Mouse (Mus musculus) neural tube, embryonic 12.5 days (tissue): ENCODE results near the gene Cln3. TPM values are rescaled to one million over a fixed set of nuclear protein-coding genes. Genes with fewer than 3 reads are reported as not detected.

ENCODE experiments used
- ATAC-seq: fragments of 200-750 bp; cut with Nextera tagmentation; 2 replicates; pipeline ENCODE4 v1.8.0; 2017; ENCODE audit warnings: low read depth, mild to moderate bottlenecking, moderate TSS enrichment, moderate library complexity; ENCODE audit not compliant: low FRiP score
- H3K27ac ChIP-seq: fragments of 300-500 bp; sonication (generic); 2 replicates; pipeline ENCODE4 v1.5.1; 2016
- H3K27me3 ChIP-seq: fragments of 300-500 bp; sonication (generic); replicated peaks from 2 replicates; pipeline ENCODE4 v1.6.1; 2016; ENCODE audit warnings: mild to moderate bottlenecking
- H3K36me3 ChIP-seq: fragments of 300-500 bp; sonication (generic); 2 replicates; pipeline ENCODE4 v1.6.1; 2016; ENCODE audit warnings: mild to moderate bottlenecking
- H3K4me1 ChIP-seq: fragments of 300-500 bp; sonication (generic); 2 replicates; pipeline ENCODE4 v1.6.1; 2016
- H3K4me2 ChIP-seq: fragments of 300-500 bp; sonication (generic); replicated peaks from 2 replicates; pipeline ENCODE4 v1.6.1; 2016; ENCODE audit warnings: mild to moderate bottlenecking
- H3K4me3 ChIP-seq: fragments of 300-500 bp; sonication (generic); 2 replicates; pipeline ENCODE4 v1.5.1; 2016
- H3K9ac ChIP-seq: fragments of 300-500 bp; sonication (generic); 2 replicates; pipeline ENCODE4 v1.6.1; 2016; ENCODE audit warnings: mild to moderate bottlenecking
- H3K9me3 ChIP-seq: fragments of 300-500 bp; sonication (generic); 2 replicates; pipeline ENCODE4 v1.6.1; 2016; ENCODE audit warnings: mild to moderate bottlenecking
- WGBS: fragments of 180-500 bp; shearing (Covaris S2); methylation state at CpG from one replicate; pipeline ENCODE4 v1.1.7; 2016; 5-methylcytosine and 5-hydroxymethylcytosine counted together
- microRNA-seq: library from miRNA; unstranded; fragments of <30 nt; microRNA quantifications from one replicate; pipeline ENCODE4, GENCODE M21; 2017
- polyA plus RNA-seq: library from polyadenylated mRNA; unstranded; fragments of >200 nt; fragmentation: Nextera tagmentation; extraction: Ambion mirVana; gene quantifications from 2 replicates; pipeline ENCODE4 v1.2.1, GENCODE M21; 2016

The Cln3 gene
- polyA plus RNA-seq, 1 experiment from 2014 or later, result 28.2 TPM

- no peak overlapping the region for H3K4me3 ChIP-seq
- H3K36me3 ChIP-seq, result peaks cover 93% of the 10 kb centered on the region
- no peak for ATAC-seq
- no peaks in the 10 kb centered on the region for H3K27me3 ChIP-seq
- no peak overlapping the region for H3K9ac ChIP-seq
- WGBS, result 100% methylated on average over 1 of the region's 1 CpGs
- no peaks in the 10 kb centered on the region for H3K9me3 ChIP-seq
- H3K27ac ChIP-seq, result no peak overlapping the region
- H3K4me1 ChIP-seq, result no peaks in the 10 kb centered on the region
- no peak overlapping the region for H3K4me2 ChIP-seq
Measured at GRCm38 (mm10) chr7:126554796-126555195, 30.8 kb downstream of the Cln3 start.

- no peaks in the 10 kb centered on the region for H3K27me3 ChIP-seq
- H3K9me3 ChIP-seq, result no peaks in the 10 kb centered on the region
- no peak overlapping the region for H3K27ac ChIP-seq
- H3K4me1 ChIP-seq, result no peaks in the 10 kb centered on the region
- no peak overlapping the region for H3K4me2 ChIP-seq
- H3K36me3 ChIP-seq, result peaks cover 65% of the 10 kb centered on the region
- no peak for ATAC-seq
- H3K9ac ChIP-seq, result no peak overlapping the region
- H3K4me3 ChIP-seq, result no peak overlapping the region
- 93% methylated on average over 2 of the region's 2 CpGs for WGBS
Measured at GRCm38 (mm10) chr7:126545631-126546030, 40.0 kb downstream of the Cln3 start.

- H3K9me3 ChIP-seq, result no peaks in the 10 kb centered on the region
- H3K27me3 ChIP-seq, result peaks cover 6% of the 10 kb centered on the region
- H3K4me2 ChIP-seq, result no peak overlapping the region
- no peak overlapping the region for H3K27ac ChIP-seq
- 81% methylated on average over 1 of the region's 1 CpGs for WGBS
- H3K9ac ChIP-seq, result no peak overlapping the region
- no peak for ATAC-seq
- peaks cover 26% of the 10 kb centered on the region for H3K36me3 ChIP-seq
- no peak overlapping the region for H3K4me3 ChIP-seq
- no peaks in the 10 kb centered on the region for H3K4me1 ChIP-seq
Measured at GRCm38 (mm10) chr7:126541661-126542060, 44.0 kb downstream of the Cln3 start.

- Histone ChIP-seq H3K27ac (no peak overlapping the region), H3K4me2 (no peak overlapping the region), H3K27me3 (peaks cover 16% of the 10 kb centered on the region), H3K9me3 (no peaks in the 10 kb centered on the region), H3K4me3 (no peak overlapping the region), H3K9ac (no peak overlapping the region), H3K36me3 (no peaks in the 10 kb centered on the region; the same call in 1 of the 2 replicates), H3K4me1 (peaks cover 4% of the 10 kb centered on the region; the same call in 1 of the 2 replicates)
- WGBS, result 75% methylated on average over 5 of the region's 5 CpGs
- no peak for ATAC-seq
Measured at GRCm38 (mm10) chr7:126537820-126538585, 47.6 kb downstream of the Cln3 start.

GRCm38 (mm10) chr7:126536466-126536865 lies 49.2 kb downstream of the Cln3 start:
- peak overlapping the region; percentile 84 for H3K4me2 ChIP-seq
- H3K9me3 ChIP-seq, result no peaks in the 10 kb centered on the region
- H3K4me3 ChIP-seq, result peak overlapping the region; percentile 42; the same call in 1 of the 2 replicates
- H3K27ac ChIP-seq, result no peak overlapping the region
- H3K27me3 ChIP-seq, result peaks cover 16% of the 10 kb centered on the region
- peaks cover 4% of the 10 kb centered on the region; the same call in 1 of the 2 replicates for H3K4me1 ChIP-seq
- ATAC-seq, result no peak
- H3K36me3 ChIP-seq, result no peaks in the 10 kb centered on the region
- H3K9ac ChIP-seq, result no peak overlapping the region
- WGBS, result 62% methylated on average over 9 of the region's 9 CpGs

GRCm38 (mm10) chr7:126535766-126536165 lies 49.9 kb downstream of the Cln3 start:
- no peak overlapping the region for H3K27ac ChIP-seq
- H3K9ac ChIP-seq, result peak overlapping the region; percentile 54
- H3K4me3 ChIP-seq, result peak overlapping the region; percentile 42
- peaks cover 16% of the 10 kb centered on the region for H3K27me3 ChIP-seq
- no peaks in the 10 kb centered on the region for H3K36me3 ChIP-seq
- WGBS, result 3% methylated on average over 28 of the region's 28 CpGs
- peaks cover 4% of the 10 kb centered on the region; the same call in 1 of the 2 replicates for H3K4me1 ChIP-seq
- no peaks in the 10 kb centered on the region for H3K9me3 ChIP-seq
- H3K4me2 ChIP-seq, result peak overlapping the region; percentile 84
- ATAC-seq, result no peak

- Histone ChIP-seq H3K4me2 (no peak overlapping the region), H3K9me3 (no peaks in the 10 kb centered on the region), H3K27me3 (peaks cover 16% of the 10 kb centered on the region), H3K27ac (no peak overlapping the region), H3K36me3 (no peaks in the 10 kb centered on the region), H3K4me3 (no peak overlapping the region), H3K9ac (no peak overlapping the region), H3K4me1 (peaks cover 4% of the 10 kb centered on the region; the same call in 1 of the 2 replicates)
- 76% methylated on average over 1 of the region's 1 CpGs for WGBS
- ATAC-seq, result no peak
Measured at GRCm38 (mm10) chr7:126533434-126533833, 52.2 kb downstream of the Cln3 start.

GRCm38 (mm10) chr7:126528166-126528577 lies 57.4 kb downstream of the Cln3 start:
- Histone ChIP-seq H3K9me3 (no peaks in the 10 kb centered on the region), H3K36me3 (no peaks in the 10 kb centered on the region), H3K27me3 (no peaks in the 10 kb centered on the region), H3K27ac (no peak overlapping the region), H3K9ac (no peak overlapping the region), H3K4me3 (no peak overlapping the region), H3K4me2 (no peak overlapping the region), H3K4me1 (no peaks in the 10 kb centered on the region)
- no peak for ATAC-seq
- WGBS, result 11% methylated on average over 1 of the region's 1 CpGs

GRCm38 (mm10) chr7:126523316-126523715 lies 62.3 kb downstream of the Cln3 start:
- ATAC-seq, result no peak
- no peak overlapping the region for H3K27ac ChIP-seq
- H3K4me3 ChIP-seq, result no peak overlapping the region
- no peak overlapping the region for H3K4me2 ChIP-seq
- no peak overlapping the region for H3K9ac ChIP-seq
- 81% methylated on average over 3 of the region's 3 CpGs for WGBS
- H3K27me3 ChIP-seq, result no peaks in the 10 kb centered on the region
- H3K9me3 ChIP-seq, result no peaks in the 10 kb centered on the region
- no peaks in the 10 kb centered on the region for H3K36me3 ChIP-seq
- H3K4me1 ChIP-seq, result no peaks in the 10 kb centered on the region

Small RNA genes lying within 50 kb of the gene (microRNA-seq; reads per million reads assigned to microRNA genes)
- gene Mir7059, result 2.8 reads per million, percentile 7 among the genes with 10 or more reads in this experiment

Other genes with a start within 250 kb of the Cln3 start
- gene Lat, start 216.2 kb downstream of the Cln3 start, polyA plus RNA-seq, result 1.2 and 1.7 TPM in 2 replicates
- 70.2 and 72.6 TPM in 2 replicates for gene Spns1, start 208.4 kb downstream of the Cln3 start, polyA plus RNA-seq
- gene Nfatc2ip, start 189.1 kb downstream of the Cln3 start, polyA plus RNA-seq, result 3.2 and 4.2 TPM in 2 replicates
- gene Cd19, start 170.9 kb downstream of the Cln3 start, polyA plus RNA-seq, result not detected in 2 replicates
- 26.8 TPM in 2 replicates for gene Rabep2, start 157.1 kb downstream of the Cln3 start, polyA plus RNA-seq
- gene Atp2a1, start 122.7 kb downstream of the Cln3 start, polyA plus RNA-seq, result 10.2 and 16.5 TPM in 2 replicates
- 60.5 and 62.9 TPM in 2 replicates for gene Sh2b1, start 110.4 kb downstream of the Cln3 start, polyA plus RNA-seq
- gene Tufm, start 98.5 kb downstream of the Cln3 start, polyA plus RNA-seq, result 121 and 136 TPM in 2 replicates
- gene Atxn2l, start 82.4 kb downstream of the Cln3 start, polyA plus RNA-seq, result 74.7 and 81.0 TPM in 2 replicates
- gene Eif3c, start 19.4 kb downstream of the Cln3 start, polyA plus RNA-seq, result 207 and 208 TPM in 2 replicates
- 0.27 and 0.40 TPM in 2 replicates for gene Apobr, start 875 bp downstream of the Cln3 start, polyA plus RNA-seq
- gene Il27, start 9.1 kb upstream of the Cln3 start, polyA plus RNA-seq, result not detected in 2 replicates
- gene Nupr1, start 45.0 kb upstream of the Cln3 start, polyA plus RNA-seq, result 2.9 and 4.5 TPM in 2 replicates
- gene Sgf29, start 63.5 kb upstream of the Cln3 start, polyA plus RNA-seq, result 40.0 and 53.2 TPM in 2 replicates
- 0.54 and 0.79 TPM in 2 replicates for gene Sult1a1, start 90.6 kb upstream of the Cln3 start, polyA plus RNA-seq
- gene Bola2, start 109.6 kb upstream of the Cln3 start, polyA plus RNA-seq, result 160 and 164 TPM in 2 replicates
- 17.9 and 19.0 TPM in 2 replicates for gene Slx1b, start 110.0 kb upstream of the Cln3 start, polyA plus RNA-seq
- 70.5 and 71.5 TPM in 2 replicates for gene Coro1a, start 122.0 kb upstream of the Cln3 start, polyA plus RNA-seq
- 79.0 and 79.6 TPM in 2 replicates for gene Mapk3, start 173.8 kb upstream of the Cln3 start, polyA plus RNA-seq
- gene Gdpd3, start 180.5 kb upstream of the Cln3 start, polyA plus RNA-seq, result 1.3 and 2.0 TPM in 2 replicates
- 160 and 169 TPM in 2 replicates for gene Ypel3, start 191.1 kb upstream of the Cln3 start, polyA plus RNA-seq
- gene Tbx6, start 195.7 kb upstream of the Cln3 start, polyA plus RNA-seq, result 0.68 and 0.72 TPM in 2 replicates
- gene Ppp4c, start 206.7 kb upstream of the Cln3 start, polyA plus RNA-seq, result 293 and 310 TPM in 2 replicates
- gene Fam57b, start 211.9 kb upstream of the Cln3 start, polyA plus RNA-seq, result 21.4 and 25.8 TPM in 2 replicates
- not detected in 2 replicates for gene 4930451I11Rik, start 245.8 kb upstream of the Cln3 start, polyA plus RNA-seq